Mouse (Mus musculus): ENCODE measurements around the gene Pgd. TPM values are rescaled to one million over a fixed set of nuclear protein-coding genes. Genes with fewer than 3 reads are reported as not detected.

Gene Pgd
- total RNA-seq, 2 experiments from 2014 or later: 27.1 to 31.3 TPM

GRCm38 (mm10) chr4:149168016-149168415 is 1.4 kb upstream of the Pgd start:
- DNase-seq: no peak

- DNase-seq: no peak
Measured at GRCm38 (mm10) chr4:149166957-149167611, 513 bp upstream of the Pgd start.

- DNase-seq: no peak
Measured at GRCm38 (mm10) chr4:149164150-149164549, 2.4 kb downstream of the Pgd start.

GRCm38 (mm10) chr4:149163196-149163595 is 3.4 kb downstream of the Pgd start:
- no peak for DNase-seq

GRCm38 (mm10) chr4:149161166-149161565 is 5.4 kb downstream of the Pgd start:
- no peak for DNase-seq

GRCm38 (mm10) chr4:149159891-149160290 is 6.7 kb downstream of the Pgd start:
- no peak for DNase-seq

GRCm38 (mm10) chr4:149159203-149159602 is 7.4 kb downstream of the Pgd start:
- DNase-seq: no peak

- no peak for DNase-seq
Measured at GRCm38 (mm10) chr4:149157415-149157973, 9.1 kb downstream of the Pgd start.

- DNase-seq: no peak
Measured at GRCm38 (mm10) chr4:149155711-149156110, 10.9 kb downstream of the Pgd start.

- no peak for DNase-seq
Measured at GRCm38 (mm10) chr4:149154859-149155258, 11.7 kb downstream of the Pgd start.

- DNase-seq: no peak
Measured at GRCm38 (mm10) chr4:149150721-149151120, 15.8 kb downstream of the Pgd start.

GRCm38 (mm10) chr4:149150256-149150655 is 16.3 kb downstream of the Pgd start:
- no peak for DNase-seq

- DNase-seq: peak; percentile 41
Measured at GRCm38 (mm10) chr4:149149611-149150010, 17.0 kb downstream of the Pgd start.

- no peak for DNase-seq
Measured at GRCm38 (mm10) chr4:149149196-149149595, 17.4 kb downstream of the Pgd start.

- DNase-seq: no peak
Measured at GRCm38 (mm10) chr4:149148084-149148483, 18.5 kb downstream of the Pgd start.

GRCm38 (mm10) chr4:149147528-149147927 is 19.0 kb downstream of the Pgd start:
- DNase-seq: no peak

- DNase-seq: no peak
Measured at GRCm38 (mm10) chr4:149145151-149145550, 21.4 kb downstream of the Pgd start.

- peak; percentile 77 for DNase-seq
Measured at GRCm38 (mm10) chr4:149144459-149144858, 22.1 kb downstream of the Pgd start.

GRCm38 (mm10) chr4:149143594-149143993 is 23.0 kb downstream of the Pgd start:
- no peak for DNase-seq

GRCm38 (mm10) chr4:149138515-149138914 is 28.1 kb downstream of the Pgd start:
- no peak for DNase-seq

GRCm38 (mm10) chr4:149136982-149137770 is 29.4 kb downstream of the Pgd start, which contains the start of gene Cenps:
Gene Cenps (minus strand): TSS chr4:149137629.
- peak; percentile 95 for DNase-seq

GRCm38 (mm10) chr4:149136116-149136850 is 30.3 kb downstream of the Pgd start:
- peak; percentile 28 for DNase-seq

GRCm38 (mm10) chr4:149133395-149133794 is 33.2 kb downstream of the Pgd start:
- no peak for DNase-seq

Measured in gastrocnemius, postnatal 10 days (tissue).